9 mouse cellular contexts compared by ENCODE assay signal in genomic region chr9:122285833-122286310, GRCm38 (mm10). TPM values are rescaled to one million over a fixed set of nuclear protein-coding genes. Genes with fewer than 3 reads are reported as not detected.
DNase-seq lines count a peak whose midpoint lies in the region; ATAC-seq and TF ChIP-seq lines count a peak whose summit lies in the region.
"Had no signal": no experiment of that assay in that cellular context is flagged by ENCODE, and none has a peak within 500 bp of the region (broad histone marks: within the 10 kb centered on the region; RNA-seq: fewer than 3 reads in every experiment).

No protein-coding gene starts in this region.

- H3K27me3 ChIP-seq in liver, postnatal 0 days (ENCODE audit: insufficient read depth, low read length): no peaks in the 10 kb centered on the region
- H3K27me3 ChIP-seq in intestine, embryonic 16.5 days (replicated peaks; ENCODE audit: control insufficient read depth, insufficient read depth, low read length): no peaks in the 10 kb centered on the region

- no peaks in the 10 kb centered on the region for H3K36me3 ChIP-seq in liver, postnatal 0 days (replicated peaks; ENCODE audit: insufficient read depth, low read length)
- H3K36me3 ChIP-seq in intestine, embryonic 16.5 days (ENCODE audit: control insufficient read depth, insufficient read depth, low read length): no peaks in the 10 kb centered on the region

- peaks cover 11% of the 10 kb centered on the region for H3K4me1 ChIP-seq in liver, postnatal 0 days (ENCODE audit: insufficient read depth)
- H3K4me1 ChIP-seq in intestine, embryonic 16.5 days (ENCODE audit: control insufficient read depth, insufficient read depth, low read length): peaks cover 15% of the 10 kb centered on the region

- peak; percentile 81 for DNase-seq in heart, adult 11 months
- no peak for DNase-seq in heart, adult 9 months (ENCODE audit: low spot score in 2 of 2)
- DNase-seq in liver, postnatal 0 days: no peak
- no peak for DNase-seq in liver
- peak; percentile 37 for DNase-seq in retina, postnatal 1 day
- DNase-seq in cerebellum, postnatal 25 days: no peak
- DNase-seq: thymus, adult 2 months had no signal

- H3K9me3 ChIP-seq in liver, postnatal 0 days (ENCODE audit: low read length): no peaks in the 10 kb centered on the region
- no peaks in the 10 kb centered on the region for H3K9me3 ChIP-seq in intestine, embryonic 16.5 days (ENCODE audit: control insufficient read depth, low read length)

- H3K9ac ChIP-seq in liver, postnatal 0 days (replicated peaks): no peak overlapping the region
- no peak overlapping the region for H3K9ac ChIP-seq in intestine, embryonic 16.5 days (ENCODE audit: low read depth, low read length)

- H3K27ac ChIP-seq in liver, postnatal 0 days (ENCODE audit: low read depth): no peak overlapping the region
- H3K27ac ChIP-seq in intestine, embryonic 16.5 days (ENCODE audit: low read length): peak overlapping the region; percentile 49

- ATAC-seq in liver, postnatal 0 days: no peak; the same call in 1 of the 2 replicates
- ATAC-seq in intestine, embryonic 16.5 days: no peak
- no peak for ATAC-seq in CD4-positive, CD25-positive, alpha-beta regulatory T cell, adult 4 months

- no peak overlapping the region for H3K4me3 ChIP-seq in liver, postnatal 0 days (ENCODE audit: low read depth, low read length)
- no peak overlapping the region for H3K4me3 ChIP-seq in intestine, embryonic 16.5 days (ENCODE audit: low read length)

- TF ChIP-seq EP300 in liver, postnatal 0 days (IDR thresholded peaks at IDR 0.05; ENCODE audit: low read depth): no peak

- H3K4me2 ChIP-seq in liver, postnatal 0 days (ENCODE audit: low read depth, low read length): 0 out of 2 replicates have a peak overlapping the region, but pooled peaks have one; percentile 1
- H3K4me2 ChIP-seq in intestine, embryonic 16.5 days (ENCODE audit: low read depth, low read length): 0 out of 2 replicates have a peak overlapping the region, but pooled peaks have one; percentile 2

- no peak for TF ChIP-seq CTCF in liver, postnatal 0 days (IDR thresholded peaks at IDR 0.05; ENCODE audit: low read depth)

- 44% methylated on average over 4 of the region's 4 CpGs for WGBS in liver, postnatal 0 days (ENCODE audit: insufficient replicate concordance)
- 18% methylated on average over 4 of the region's 4 CpGs for WGBS in intestine, embryonic 16.5 days

RNA-seq across cellular contexts. Expression of gene Ano10, which starts 8.4 kb away (rescaled TPM):
- 13.7 and 14.2 TPM in 2 replicates for polyA plus RNA-seq in liver, postnatal 0 days (2015; fragmentation: Nextera tagmentation; extraction: Ambion mirVana)
- 37.9 and 39.7 TPM in 2 replicates for polyA plus RNA-seq in intestine, embryonic 16.5 days (2015; fragmentation: Nextera tagmentation; extraction: Ambion mirVana)
- 10 to 100 TPM; 18.2 to 22.9 TPM for polyA plus RNA-seq in CD4-positive, CD25-positive, alpha-beta regulatory T cell, adult 4 months (2017; shearing (Covaris generic))

Comparison
In these comparisons a context has a peak if more than half of its experiments do, and no peak if none do; other contexts are left out.
1. DNase-seq: peak in heart, adult 11 months (single experiment) and retina, postnatal 1 day (single experiment); none in heart, adult 9 months (0 of 2), liver, postnatal 0 days (single experiment), liver (single experiment) and cerebellum, postnatal 25 days (0 of 2).